Mouse (Mus musculus): ENCODE data around the gene Tdrd7.

Gene Tdrd7

DNA sequence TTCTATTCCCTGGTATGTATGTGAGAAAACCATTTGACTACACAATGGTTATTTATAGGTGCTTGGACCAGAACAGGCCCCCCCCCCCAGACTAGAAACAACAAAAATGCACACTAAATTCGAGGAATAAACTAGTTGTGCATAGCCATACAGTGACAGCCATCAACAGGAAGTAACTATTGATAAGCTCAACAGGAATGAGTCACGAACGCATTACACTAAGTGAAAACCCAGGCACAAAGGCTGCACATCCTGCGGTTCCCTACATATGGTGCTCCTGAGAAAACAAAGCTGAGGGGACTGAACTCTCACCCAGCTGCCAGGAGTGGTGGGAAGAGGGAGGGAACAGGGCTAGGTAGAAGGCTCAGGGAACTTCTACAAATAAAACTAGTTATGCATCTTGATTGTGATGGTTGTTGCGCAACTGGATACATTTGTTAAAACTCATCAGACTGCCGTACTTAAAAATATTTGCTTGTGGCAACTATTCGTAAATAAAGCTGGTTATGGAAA, 5.0 kb downstream of the Tdrd7 start:
- in situ Hi-C loops (cut with MboI; ENCODE audit: low pct_unique_long_range_greater_than_20kb in 1 of 2, low sequenced_read_pairs in 2 of 2, unreplicated experiment in 1 of 2), result no loop called here

DNA sequence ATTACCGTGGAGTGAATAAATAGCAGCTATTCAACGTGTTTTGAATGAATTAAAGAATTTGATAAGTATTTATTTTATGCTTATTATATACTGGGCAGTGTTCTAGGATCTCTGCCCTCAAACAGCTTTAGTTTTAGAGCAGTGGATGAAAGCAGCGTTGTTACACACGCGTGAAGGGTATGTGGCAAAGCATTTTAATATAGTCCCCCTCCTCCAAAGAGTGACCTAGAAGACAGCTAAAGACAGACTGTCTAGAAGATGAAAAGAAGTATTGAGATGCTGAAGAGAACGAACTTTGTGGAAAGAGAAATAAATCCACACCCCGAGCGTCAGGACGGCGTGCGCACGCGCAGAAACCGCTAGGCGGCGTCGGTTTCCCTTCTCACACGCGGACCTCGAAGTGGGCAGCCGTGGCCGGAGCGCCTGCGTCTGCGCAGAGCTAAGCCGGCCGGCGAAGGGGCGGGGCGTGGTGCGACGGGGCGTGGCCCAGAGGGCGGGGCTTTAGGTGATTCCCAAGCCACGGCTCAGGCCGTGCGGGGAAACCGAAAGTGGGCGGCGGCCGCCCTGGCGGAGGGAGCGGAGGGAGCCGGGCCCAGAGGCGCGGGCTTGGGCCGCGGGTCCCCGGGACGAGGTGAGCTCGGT, 6.8 kb downstream of the Tdrd7 start:
- in situ Hi-C loops (cut with MboI; ENCODE audit: low pct_unique_long_range_greater_than_20kb in 1 of 2, low sequenced_read_pairs in 2 of 2, unreplicated experiment in 1 of 2), result no loop called here

DNA sequence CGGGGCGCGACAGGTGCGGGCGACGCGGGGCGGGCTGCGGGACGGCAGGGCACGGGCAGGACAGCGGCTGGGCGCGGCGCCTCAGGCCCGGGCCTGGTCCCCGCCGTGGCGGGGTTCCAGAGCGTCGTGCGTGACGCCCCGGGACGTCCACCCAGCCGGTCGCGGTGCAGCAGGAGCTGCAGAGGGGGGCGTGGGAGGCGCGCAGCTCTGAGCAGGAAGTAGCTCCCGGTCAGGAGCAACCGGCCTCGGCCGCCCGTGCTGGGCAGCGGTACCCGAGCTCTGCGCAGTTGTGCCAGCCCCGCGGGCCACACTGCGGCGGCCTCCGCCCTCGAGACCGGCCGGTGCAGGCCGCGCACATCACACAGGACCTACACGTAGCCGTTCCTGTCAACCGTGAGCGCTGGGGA, 7.3 kb downstream of the Tdrd7 start:
- in situ Hi-C loops (cut with MboI; ENCODE audit: low pct_unique_long_range_greater_than_20kb in 1 of 2, low sequenced_read_pairs in 2 of 2, unreplicated experiment in 1 of 2), result no loop called here

DNA sequence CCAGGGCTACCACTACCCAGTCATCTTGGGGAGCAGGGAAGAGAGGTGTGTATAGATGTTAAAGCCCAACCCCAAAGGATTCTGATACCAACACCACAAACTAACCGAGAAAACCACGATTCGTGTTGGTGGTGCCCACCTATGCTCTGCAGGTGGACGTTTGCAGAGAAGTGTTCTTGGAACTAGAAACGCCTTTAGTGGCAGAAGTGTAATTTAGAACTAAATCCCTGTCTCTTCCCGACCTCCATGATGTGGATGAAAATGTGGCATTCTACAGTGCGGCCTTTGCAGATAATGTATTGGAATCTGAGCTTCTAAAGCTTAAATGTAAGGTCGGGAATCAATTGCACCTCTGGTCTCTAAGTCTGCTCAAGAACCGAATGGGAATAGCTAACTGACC, 7.8 kb downstream of the Tdrd7 start:
- in situ Hi-C loops (cut with MboI; ENCODE audit: low pct_unique_long_range_greater_than_20kb in 1 of 2, low sequenced_read_pairs in 2 of 2, unreplicated experiment in 1 of 2), result no loop called here

DNA sequence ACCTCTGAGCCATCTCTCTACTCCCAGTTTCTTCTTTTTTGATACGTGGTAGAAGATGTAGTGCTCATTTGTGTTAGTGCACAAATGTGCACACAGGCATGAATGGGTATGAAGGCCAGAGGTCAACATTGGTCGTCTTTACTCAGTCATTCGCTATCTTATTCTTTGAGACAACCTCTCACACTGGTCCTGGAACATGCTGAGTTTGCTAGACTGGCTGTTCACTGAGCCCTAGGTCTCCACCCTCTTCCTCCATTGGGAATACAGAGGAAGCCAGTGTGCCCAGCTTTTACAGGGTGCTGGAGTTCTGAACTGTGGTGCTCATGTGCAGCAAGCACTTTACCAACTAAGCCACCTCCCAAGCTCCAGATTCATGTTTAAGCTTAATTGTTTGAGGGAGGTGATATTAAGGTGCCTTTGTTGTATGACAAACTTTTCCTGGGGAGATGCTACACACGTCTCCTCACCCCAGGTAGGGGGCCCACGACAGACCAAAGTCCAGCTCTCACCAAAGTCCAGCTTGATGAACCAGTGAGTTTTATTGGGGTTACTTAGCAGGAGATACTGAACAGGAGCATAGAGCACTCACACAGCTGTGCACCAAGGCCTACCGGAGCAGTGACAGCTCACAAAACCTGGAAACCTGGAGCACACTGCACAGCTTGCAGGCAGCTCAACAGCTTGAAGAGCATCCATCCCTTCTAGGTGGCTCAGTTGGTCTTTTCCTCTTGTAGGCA, 12.0 kb downstream of the Tdrd7 start:
- in situ Hi-C loops (cut with MboI; ENCODE audit: low pct_unique_long_range_greater_than_20kb in 1 of 2, low sequenced_read_pairs in 2 of 2, unreplicated experiment in 1 of 2), result no loop called here

DNA sequence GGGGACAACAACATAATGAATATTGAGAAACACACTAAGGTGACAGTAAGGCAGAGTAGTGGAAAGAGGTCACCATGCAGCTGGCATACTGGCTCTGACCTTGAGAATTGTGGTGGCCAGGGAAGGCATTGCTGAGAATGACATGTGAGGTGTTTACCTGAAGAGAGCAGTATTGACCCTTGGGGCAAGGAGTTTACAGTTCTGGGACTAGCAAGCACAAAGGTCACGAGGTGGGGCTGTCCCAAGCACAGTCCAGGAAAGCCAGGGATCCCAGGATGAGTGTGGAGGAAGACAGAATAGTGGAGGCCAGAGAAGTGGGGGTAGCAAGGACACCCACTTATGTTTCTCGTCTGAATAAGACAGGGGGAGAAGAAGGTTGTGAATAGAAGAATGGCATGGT, 14.8 kb downstream of the Tdrd7 start:
- in situ Hi-C loops (cut with MboI; ENCODE audit: low pct_unique_long_range_greater_than_20kb in 1 of 2, low sequenced_read_pairs in 2 of 2, unreplicated experiment in 1 of 2), result no loop called here

DNA sequence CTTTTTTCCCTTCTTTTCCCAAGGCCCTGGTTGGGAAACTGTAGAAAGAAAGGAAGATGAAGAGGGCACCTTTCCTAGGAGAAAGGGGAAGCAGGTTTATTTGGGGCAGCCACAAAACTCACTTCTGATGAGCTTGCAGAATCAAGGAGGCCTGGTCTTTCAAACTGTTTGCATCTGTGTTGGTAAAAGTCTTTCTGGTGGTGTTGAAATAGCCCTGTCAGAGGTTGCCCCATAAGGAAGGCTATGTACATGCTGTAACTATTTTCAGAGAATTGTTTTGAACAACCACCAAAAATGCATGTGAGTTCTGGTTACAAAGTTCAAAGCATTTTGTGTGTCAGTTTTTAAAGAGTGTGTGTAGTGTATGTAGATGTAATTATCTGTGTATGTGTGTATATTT, 15.9 kb downstream of the Tdrd7 start:
- in situ Hi-C loops (cut with MboI; ENCODE audit: low pct_unique_long_range_greater_than_20kb in 1 of 2, low sequenced_read_pairs in 2 of 2, unreplicated experiment in 1 of 2), result no loop called here

DNA sequence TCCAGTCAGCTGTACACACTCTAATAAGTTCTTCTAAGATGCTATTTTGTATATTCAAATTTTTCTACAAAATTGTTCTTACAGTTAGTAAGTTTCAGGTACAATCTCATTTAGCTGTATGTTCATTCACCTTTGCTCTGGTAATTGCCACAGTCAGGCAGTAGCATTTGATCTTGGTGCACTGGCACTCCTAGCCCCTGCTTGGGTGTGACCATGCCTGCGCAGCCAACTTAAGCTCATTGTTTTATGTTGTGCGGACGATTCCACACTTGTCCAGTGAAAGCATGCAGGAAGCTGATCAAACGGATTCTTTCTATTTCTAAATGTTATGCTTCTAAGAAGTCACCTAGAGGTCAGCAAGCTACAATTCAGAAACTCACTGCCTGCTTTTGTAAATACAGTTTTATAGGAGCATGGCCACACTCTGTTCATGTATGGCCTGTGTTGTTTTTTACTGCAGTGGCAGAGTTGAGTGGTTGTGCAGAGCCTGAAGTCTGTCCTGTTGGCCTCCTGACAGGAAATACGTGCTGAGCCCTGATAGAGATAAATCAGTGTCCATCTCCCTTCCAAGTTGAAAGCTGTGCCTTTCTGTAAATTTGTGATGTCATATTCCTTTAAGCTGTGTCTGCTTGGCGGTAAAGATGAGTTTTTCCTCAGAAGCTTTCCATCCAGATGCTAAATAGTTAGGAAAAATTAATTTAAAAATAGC, 25.4 kb downstream of the Tdrd7 start:
- in situ Hi-C loops (cut with MboI; ENCODE audit: low pct_unique_long_range_greater_than_20kb in 1 of 2, low sequenced_read_pairs in 2 of 2, unreplicated experiment in 1 of 2), result no loop called here

DNA sequence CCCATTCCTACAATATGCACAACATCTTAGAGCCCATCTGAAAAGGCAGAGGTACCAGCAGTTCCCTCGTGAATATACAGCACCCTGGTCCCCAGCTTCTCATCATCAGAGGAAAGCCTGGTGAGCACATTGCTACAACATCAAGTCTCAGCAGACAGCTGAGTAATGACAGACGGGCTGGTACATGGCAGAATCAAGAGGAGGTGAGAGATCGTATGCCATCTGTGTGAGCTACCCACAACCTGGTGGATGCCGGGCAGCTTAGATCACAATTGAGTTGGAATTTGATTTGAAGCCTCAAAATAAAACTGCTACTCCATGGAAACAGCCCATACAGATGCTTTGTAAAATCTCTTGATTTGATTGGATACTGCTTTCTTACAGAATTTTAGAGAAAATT, 33.4 kb downstream of the Tdrd7 start:
- in situ Hi-C loops (cut with MboI; ENCODE audit: low pct_unique_long_range_greater_than_20kb in 1 of 2, low sequenced_read_pairs in 2 of 2, unreplicated experiment in 1 of 2), result no loop called here

DNA sequence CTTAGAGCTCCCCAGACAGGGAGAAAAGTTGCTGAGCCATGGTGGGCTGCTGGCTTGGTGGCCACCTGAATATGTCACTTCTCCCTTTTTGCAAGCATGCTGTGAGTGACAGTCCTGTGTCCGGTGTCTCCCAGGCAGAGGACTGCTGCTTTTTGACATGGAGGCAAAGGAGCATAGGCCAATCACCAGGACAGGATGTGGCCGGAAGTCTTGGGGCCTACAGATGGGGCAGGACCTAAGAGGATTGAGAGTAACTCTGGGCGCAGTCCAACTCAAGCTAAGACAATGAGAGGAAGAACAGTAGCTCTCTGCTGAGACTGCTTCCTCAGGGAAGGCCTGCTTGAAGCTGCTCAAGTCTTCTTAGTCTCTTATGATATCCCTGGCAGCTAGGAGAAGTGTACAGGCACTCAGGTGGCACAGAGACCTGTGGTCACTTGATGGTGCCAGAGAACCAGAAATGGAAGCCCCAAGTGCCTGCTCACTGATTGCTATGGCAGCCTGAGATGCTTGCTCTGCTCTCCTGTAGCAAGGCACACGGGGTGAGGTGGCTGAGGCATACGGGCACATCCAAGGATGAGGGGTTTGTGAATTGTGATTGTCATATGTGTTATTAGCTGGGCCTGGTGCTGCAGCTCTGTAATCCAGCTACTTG, 43.1 kb downstream of the Tdrd7 start:
- in situ Hi-C loops (cut with MboI; ENCODE audit: low pct_unique_long_range_greater_than_20kb in 1 of 2, low sequenced_read_pairs in 2 of 2, unreplicated experiment in 1 of 2), result no loop called here

DNA sequence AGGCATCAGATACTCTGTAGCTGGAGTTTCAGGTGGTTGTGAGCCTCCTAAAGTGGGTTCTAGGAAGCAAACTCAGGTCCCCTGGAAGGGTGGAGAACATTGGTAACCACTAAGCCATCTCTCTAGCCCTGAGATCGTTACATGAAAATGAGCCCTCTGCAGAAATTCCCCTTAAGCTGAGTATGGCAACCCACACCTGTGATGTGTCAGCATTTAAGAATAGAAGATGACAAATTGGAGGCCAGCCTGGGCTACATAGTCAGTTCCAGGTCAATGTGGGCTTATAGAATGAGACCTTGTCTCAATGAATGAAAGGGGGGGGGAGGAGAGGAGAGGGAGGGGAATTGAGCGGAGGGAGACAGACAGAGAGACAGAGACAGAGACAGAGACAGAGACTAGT, 46.6 kb downstream of the Tdrd7 start:
- in situ Hi-C loops (cut with MboI; ENCODE audit: low pct_unique_long_range_greater_than_20kb in 1 of 2, low sequenced_read_pairs in 2 of 2, unreplicated experiment in 1 of 2), result no loop called here

DNA sequence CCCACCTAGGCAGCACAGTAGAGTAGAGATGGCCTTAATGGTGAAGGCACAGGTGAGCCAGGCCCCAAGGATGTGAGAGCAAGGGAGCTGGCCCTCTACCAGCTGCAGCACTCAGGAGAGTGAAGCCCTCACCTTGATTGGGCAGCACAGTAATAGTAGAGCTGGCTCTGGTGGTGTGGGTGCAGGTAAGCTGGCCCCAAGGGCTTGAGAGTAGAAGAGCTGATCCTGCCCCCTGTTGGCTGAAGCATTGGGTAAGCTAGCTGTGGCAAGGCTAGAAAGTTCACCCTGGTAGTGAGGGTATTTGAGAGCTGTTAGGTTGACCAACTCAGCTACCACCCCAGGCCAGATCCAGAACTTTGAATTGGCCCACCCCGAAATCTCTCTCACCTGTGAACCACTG, 50.5 kb downstream of the Tdrd7 start:
- in situ Hi-C loops (cut with MboI; ENCODE audit: low pct_unique_long_range_greater_than_20kb in 1 of 2, low sequenced_read_pairs in 2 of 2, unreplicated experiment in 1 of 2), result no loop called here

DNA sequence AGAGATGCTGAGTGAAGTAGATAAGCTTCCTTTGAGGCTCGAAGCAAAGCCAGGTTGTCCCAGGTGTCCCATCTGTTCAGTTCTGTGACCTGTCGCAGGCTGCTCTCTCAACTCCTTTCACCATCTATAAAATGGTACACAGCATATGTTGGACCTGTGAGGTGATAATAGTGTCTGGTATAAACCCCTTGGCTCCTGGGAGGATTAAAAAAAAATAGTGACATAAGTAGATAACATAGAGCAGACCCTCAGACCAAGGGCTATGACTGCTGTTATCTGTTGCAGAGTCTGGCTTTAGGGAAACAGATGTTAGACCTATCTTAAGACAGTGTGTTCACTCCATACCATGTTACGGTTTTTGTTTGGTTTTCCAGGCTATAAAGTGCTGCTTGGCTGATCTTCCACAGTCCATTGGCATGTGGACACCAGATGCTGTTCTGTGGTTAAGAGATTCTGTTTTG, 57.9 kb downstream of the Tdrd7 start:
- in situ Hi-C loops (cut with MboI; ENCODE audit: low pct_unique_long_range_greater_than_20kb in 1 of 2, low sequenced_read_pairs in 2 of 2, unreplicated experiment in 1 of 2), result no loop called here

DNA sequence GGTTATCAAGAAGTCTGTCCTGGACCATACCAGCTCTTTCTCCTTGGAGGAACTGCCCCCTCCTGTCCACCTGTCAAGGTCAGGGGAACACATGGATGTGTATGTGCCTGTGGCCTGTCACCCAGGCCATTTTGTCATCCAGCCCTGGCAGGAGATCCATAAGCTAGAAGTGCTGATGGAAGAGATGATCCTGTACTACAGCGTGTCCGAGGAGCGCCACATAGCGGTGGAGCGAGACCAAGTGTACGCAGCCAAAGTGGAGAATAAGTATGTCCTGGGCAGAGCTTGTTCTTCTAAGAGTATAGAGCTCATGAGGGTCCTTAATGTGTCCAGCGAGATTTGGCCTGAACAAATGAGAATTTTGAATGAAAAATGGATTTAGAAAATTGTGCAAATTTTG, 60.8 kb downstream of the Tdrd7 start:
- in situ Hi-C loops (cut with MboI; ENCODE audit: low pct_unique_long_range_greater_than_20kb in 1 of 2, low sequenced_read_pairs in 2 of 2, unreplicated experiment in 1 of 2), result no loop called here

DNA sequence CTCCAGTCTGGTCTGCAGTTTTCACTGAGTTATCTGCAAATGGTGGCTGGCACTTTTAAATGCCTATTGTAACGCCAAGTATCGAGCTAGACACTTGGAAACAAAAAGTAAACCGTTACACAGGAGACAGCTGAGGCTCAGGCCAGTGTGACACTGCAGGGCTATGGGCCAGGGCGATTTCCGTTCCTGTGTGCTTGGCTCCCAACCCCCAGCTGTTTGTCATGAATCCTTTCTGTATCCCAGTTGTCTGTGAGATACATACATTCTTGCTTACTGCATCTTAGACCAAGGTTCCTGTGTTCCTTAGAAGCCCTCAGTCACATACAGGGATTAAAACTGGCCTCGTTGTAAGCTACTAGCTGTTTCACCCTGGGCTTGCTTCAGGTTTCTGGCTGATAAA, 63.1 kb downstream of the Tdrd7 start:
- in situ Hi-C loops (cut with MboI; ENCODE audit: low pct_unique_long_range_greater_than_20kb in 1 of 2, low sequenced_read_pairs in 2 of 2, unreplicated experiment in 1 of 2), result no loop called here

DNA sequence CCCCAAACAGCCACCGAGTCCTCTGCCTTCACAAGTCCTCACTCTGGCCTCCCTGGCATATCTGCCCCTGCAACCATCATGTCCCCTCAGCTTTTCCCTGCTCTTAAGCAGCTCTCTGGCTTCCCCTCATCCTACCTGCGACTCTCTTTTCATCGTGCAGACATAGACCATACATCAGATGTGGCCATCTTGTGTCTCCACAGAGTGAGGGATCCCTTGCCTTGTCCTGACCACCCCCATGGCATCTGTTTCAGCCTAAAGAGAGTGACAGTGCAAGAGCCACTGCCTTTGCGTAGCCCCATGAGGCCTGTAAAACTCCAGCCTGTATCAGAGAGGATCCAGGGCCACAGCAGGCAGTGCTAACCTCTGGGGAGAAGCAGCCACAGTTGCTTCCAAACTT, 63.6 kb downstream of the Tdrd7 start:
- in situ Hi-C loops (cut with MboI; ENCODE audit: low pct_unique_long_range_greater_than_20kb in 1 of 2, low sequenced_read_pairs in 2 of 2, unreplicated experiment in 1 of 2), result no loop called here

DNA sequence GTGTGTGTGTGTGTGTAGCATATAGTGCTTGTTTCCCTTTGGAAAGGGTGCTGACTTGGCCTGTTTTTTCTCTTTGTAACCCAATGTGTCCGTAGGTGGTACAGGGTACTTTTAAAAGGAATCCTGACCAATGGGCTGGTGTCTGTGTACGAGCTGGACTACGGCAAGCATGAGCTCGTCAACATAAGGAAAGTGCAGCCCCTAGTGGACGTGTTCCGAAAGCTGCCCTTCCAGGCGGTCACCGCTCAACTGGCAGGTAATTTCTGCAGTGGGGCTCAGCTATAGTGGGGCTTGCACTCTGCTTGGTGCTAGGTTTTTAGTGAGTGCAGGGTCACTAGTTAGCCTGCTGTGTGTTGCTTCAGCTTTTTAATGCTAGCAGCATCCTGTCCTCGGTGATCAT, 64.4 kb downstream of the Tdrd7 start:
- in situ Hi-C loops (cut with MboI; ENCODE audit: low pct_unique_long_range_greater_than_20kb in 1 of 2, low sequenced_read_pairs in 2 of 2, unreplicated experiment in 1 of 2), result no loop called here

DNA sequence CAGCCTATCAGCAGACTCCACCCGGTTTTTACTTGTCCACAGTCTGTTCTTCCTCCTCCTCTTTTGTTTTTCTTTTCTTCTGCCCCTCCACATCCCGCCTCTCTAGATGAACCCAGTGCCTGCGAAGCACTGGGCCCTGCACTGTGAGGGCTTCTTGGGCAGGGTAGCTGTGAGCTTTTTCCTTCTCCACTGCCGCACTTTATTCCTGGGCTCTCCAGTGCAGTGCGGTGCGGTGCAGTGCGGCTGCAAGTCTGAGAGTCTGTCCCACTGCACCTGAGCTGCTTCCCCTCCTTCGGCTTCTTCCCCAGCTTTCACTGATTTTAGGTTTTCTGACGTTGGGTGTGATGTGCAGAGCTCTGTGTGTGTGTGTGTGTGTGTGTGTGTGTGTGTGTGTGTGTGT, 67.3 kb downstream of the Tdrd7 start:
- in situ Hi-C loops (cut with MboI; ENCODE audit: low pct_unique_long_range_greater_than_20kb in 1 of 2, low sequenced_read_pairs in 2 of 2, unreplicated experiment in 1 of 2), result no loop called here

DNA sequence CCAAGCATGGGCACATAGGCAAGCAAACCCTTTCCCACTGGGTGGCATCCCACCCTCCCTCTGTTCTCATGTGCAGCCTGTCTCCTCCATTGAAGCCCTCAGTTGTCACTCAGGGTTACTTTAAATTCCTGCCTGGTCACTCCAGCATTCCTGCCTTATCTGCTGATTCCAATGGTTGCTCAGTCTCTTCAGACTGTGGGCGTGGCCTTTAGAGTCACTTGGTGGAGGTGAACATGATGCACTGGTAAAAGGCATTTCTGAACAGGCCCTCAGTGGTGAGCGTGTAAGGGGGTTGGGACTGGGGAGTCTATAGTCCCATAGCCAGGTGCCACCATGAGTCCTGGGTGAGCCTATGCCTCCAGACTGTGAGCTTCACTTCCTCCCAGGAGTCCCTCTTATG, 68.1 kb downstream of the Tdrd7 start:
- in situ Hi-C loops (cut with MboI; ENCODE audit: low pct_unique_long_range_greater_than_20kb in 1 of 2, low sequenced_read_pairs in 2 of 2, unreplicated experiment in 1 of 2), result no loop called here
